Mouse (Mus musculus): ENCODE data around the gene Olfr750. TPM values are rescaled to one million over a fixed set of nuclear protein-coding genes. Genes with fewer than 3 reads are reported as not detected.
A peak's percentile ranks its signal among the peaks of the same experiment; 100 is the strongest.

Gene Olfr750
- polyA plus RNA-seq, 1 experiment from 2014 or later = not detected

DNA sequence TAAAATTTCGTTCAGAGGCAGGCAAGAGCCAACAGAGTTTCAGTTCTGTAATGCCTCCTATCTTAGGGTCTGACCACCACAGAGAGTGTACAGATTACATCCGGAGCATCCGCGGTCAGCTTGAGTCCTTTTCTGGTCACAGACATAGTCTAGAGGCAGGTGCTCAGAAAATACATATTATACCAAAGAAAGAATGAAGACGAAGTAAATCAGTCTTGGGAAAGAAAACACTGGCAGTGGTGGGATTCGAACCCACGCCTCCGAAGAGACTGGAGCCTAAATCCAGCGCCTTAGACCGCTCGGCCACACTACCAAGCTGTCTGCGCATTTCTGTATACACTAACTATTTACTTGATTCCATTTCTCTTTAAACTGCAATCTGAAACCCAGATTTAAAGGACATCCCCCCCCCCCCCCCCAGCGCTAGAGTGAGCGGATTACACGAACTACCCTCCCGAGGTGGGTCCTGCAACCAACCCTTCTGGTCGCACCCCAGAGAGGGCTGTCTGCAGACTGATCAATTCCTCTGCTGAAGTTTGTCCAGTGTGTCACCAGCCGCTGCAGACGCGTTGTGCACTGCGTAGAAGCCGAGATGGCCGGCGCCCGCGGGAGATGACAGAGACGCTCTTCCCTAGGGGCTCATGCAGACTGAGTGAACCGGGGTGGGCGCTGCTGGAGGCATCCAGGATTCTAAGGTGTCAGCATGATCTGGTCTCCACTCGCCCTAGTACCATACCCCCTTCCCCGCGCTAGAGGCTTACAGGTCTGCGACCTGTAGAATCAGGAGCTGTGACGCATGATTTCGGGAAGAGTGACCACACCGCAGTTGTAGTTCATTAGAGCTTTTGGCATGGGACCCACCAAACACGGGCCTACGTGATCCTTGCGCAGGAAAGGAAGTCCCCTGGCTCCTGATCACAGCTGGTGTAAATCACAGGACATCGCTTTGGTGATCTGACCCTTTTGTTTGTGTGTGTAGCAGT, 8.7 kb upstream of the Olfr750 start:
- Histone ChIP-seq H3K36me3 (no peaks in the 10 kb centered on the region), H3K4me1 (peaks cover 11% of the 10 kb centered on the region; the same call in 1 of the 2 replicates), H3K4me3 (peak overlapping the region; percentile 63), H3K27ac (peak overlapping the region; percentile 3; the same call in 1 of the 2 replicates), H3K27me3 (ENCODE audit: low read depth, poor library complexity, severe bottlenecking) (peaks cover 3% of the 10 kb centered on the region; the same call in 1 of the 2 replicates), H3K9me3 (replicated peaks) (no peaks in the 10 kb centered on the region)
- WGBS = 3% methylated on average over 40 of the region's 40 CpGs
- peak; percentile 70 for DNase-seq (ENCODE audit: low spot score)

DNA sequence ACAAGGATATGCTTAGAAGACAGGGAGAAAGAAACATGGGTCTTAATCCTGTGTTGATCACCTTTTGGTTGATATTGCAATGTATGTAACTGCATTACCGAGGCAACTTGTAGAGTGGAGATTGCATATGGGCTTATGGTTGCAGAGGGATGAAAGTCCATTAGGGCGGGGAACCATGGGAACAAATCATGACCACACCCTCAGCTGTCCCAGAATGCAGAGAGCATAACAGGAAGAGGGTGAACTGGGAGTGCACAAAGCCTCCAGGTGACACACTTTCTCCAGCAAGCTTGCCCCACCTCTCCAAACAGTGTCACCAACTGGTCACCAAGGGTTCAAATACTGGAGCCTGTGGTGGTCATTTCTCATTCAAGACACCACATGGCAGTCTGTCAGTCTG, 6.8 kb upstream of the Olfr750 start:
- no peak for DNase-seq (ENCODE audit: low spot score)
- H3K27me3 ChIP-seq (ENCODE audit: low read depth, poor library complexity, severe bottlenecking) = peaks cover 3% of the 10 kb centered on the region; the same call in 1 of the 2 replicates
- no peaks in the 10 kb centered on the region for H3K36me3 ChIP-seq
- H3K9me3 ChIP-seq (replicated peaks) = no peaks in the 10 kb centered on the region
- H3K4me3 ChIP-seq = no peak overlapping the region
- H3K27ac ChIP-seq = no peak overlapping the region
- 87% methylated on average over 2 of the region's 2 CpGs for WGBS
- H3K4me1 ChIP-seq = peaks cover 11% of the 10 kb centered on the region; the same call in 1 of the 2 replicates

DNA sequence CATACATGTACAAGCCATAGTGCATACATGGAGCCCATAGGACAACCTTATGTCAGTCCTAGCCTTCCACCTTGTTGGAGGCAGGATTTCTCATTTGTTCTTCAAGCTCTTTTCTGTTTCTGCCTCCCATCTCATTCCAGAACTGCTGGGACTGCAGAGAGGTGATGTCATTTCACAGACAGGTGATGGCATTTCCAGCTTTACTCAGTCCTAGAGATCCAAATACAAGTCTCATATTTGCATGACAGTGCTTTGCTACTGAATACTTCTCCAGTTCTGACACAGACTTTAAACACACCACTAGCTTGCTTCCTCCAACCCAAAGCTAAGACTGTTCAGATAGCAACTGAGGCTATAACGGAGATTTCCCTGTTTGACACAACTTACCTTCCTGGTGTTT, 4.9 kb upstream of the Olfr750 start:
- Histone ChIP-seq H3K4me3 (no peak overlapping the region), H3K36me3 (no peaks in the 10 kb centered on the region), H3K4me1 (peaks cover 11% of the 10 kb centered on the region; the same call in 1 of the 2 replicates), H3K9me3 (replicated peaks) (no peaks in the 10 kb centered on the region), H3K27ac (no peak overlapping the region), H3K27me3 (ENCODE audit: low read depth, poor library complexity, severe bottlenecking) (peaks cover 3% of the 10 kb centered on the region; the same call in 1 of the 2 replicates)
- WGBS = 82% methylated on average over 1 of the region's 1 CpGs
- DNase-seq (ENCODE audit: low spot score) = no peak

DNA sequence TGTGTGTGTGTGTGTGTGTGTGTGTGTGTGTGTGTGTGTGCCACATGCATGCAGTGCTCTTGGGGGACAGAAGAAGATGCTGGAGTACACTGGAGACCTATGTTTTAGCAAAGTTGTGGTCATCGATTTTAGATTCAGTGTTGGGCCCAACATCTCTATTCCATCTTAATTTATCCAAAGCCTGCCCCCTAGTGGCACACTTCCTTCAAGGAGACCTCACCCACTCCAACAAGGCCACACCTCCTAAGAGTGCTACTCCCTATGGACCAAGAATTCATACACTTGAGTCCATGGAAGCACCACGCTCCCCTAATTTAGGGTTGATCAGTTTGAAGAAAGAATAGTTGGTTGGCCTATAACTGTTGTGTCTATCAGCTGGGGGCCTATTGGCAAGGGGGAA, 4.6 kb downstream of the Olfr750 start:
- 79% methylated on average over 2 of the region's 2 CpGs for WGBS
- H3K36me3 ChIP-seq = no peaks in the 10 kb centered on the region
- no peaks in the 10 kb centered on the region for H3K9me3 ChIP-seq (replicated peaks)
- 0 out of 2 replicates have a peak, but pooled peaks cover 5% of the 10 kb centered on the region for H3K4me1 ChIP-seq
- no peaks in the 10 kb centered on the region for H3K27me3 ChIP-seq (ENCODE audit: low read depth, poor library complexity, severe bottlenecking)
- no peak overlapping the region for H3K4me3 ChIP-seq
- no peak for DNase-seq (ENCODE audit: low spot score)
- no peak overlapping the region for H3K27ac ChIP-seq

DNA sequence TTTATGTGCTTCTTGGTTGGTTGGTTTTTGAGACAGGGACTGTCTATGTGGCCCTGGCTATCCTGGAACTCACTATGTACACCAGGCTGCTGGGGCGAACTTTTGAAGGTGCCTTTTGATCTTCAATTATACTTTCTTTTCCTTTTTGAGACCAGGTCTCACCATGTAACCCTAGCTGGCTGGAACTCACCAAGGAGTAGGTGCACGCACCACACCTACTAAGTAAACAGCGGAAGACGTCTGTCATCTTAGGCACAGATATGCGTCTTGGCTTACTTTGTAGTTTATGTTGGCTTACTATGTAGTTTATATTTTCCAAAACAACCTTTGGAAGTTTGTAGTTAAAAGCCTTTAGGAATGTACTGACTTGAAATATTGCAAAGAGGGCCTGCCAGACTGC, 5.3 kb downstream of the Olfr750 start:
- no peaks in the 10 kb centered on the region for H3K36me3 ChIP-seq
- no peaks in the 10 kb centered on the region for H3K9me3 ChIP-seq (replicated peaks)
- DNase-seq (ENCODE audit: low spot score) = no peak
- 0 out of 2 replicates have a peak, but pooled peaks cover 5% of the 10 kb centered on the region for H3K4me1 ChIP-seq
- WGBS = 91% methylated on average over 5 of the region's 5 CpGs
- no peak overlapping the region for H3K4me3 ChIP-seq
- H3K27ac ChIP-seq = no peak overlapping the region
- H3K27me3 ChIP-seq (ENCODE audit: low read depth, poor library complexity, severe bottlenecking) = no peaks in the 10 kb centered on the region

DNA sequence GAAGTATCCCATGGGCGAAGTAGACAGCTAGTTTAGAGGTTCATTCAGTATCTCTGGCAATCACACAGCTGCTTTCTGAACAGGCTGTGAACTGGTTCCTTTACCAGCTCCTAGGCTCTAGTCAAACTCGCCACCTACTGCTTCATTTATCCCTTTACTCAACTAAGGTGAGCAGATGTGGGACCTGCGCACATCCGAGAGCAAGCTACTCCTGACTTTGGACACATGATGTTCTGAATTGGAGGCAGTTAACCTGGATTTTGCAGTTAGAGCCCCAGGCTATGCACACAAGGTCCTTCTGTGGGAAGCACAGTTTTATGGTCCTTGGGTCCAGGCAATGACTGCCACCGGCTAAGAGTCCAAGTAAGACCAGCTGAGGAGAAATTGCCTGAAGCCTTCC, 13.5 kb downstream of the Olfr750 start:
- Histone ChIP-seq H3K4me1 (peaks cover 4% of the 10 kb centered on the region; the same call in 1 of the 2 replicates), H3K27ac (no peak overlapping the region), H3K27me3 (ENCODE audit: low read depth, poor library complexity, severe bottlenecking) (no peaks in the 10 kb centered on the region), H3K9me3 (replicated peaks) (no peaks in the 10 kb centered on the region), H3K36me3 (no peaks in the 10 kb centered on the region), H3K4me3 (no peak overlapping the region)
- 87% methylated on average over 5 of the region's 5 CpGs for WGBS
- no peak for DNase-seq (ENCODE audit: low spot score)

DNA sequence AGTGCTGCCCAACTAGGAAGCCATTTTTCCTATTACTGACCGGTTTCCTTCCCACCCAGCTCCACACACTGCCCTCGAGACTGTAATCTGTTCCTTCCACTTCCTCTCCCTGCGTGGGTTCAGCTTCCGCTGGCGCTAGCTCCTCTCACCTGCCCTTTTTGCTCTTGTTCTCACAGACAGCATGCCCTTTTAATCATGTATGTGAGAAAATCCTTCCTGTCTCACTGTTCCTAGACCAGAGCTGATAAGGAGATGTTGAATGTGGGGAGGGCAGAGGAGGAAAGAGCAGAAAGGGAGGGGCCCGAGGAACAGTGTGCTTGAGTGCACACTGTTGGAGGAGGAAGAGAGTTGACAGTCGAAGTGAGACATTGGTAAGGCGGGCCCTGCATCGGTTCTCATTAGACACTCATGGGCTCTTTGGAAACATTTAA, 16.8 kb downstream of the Olfr750 start, which contains the start of gene Rnase12:
Rnase12 (minus strand) TSS at position 261 of the 431 bp plus-strand sequence.
- no peaks in the 10 kb centered on the region for H3K9me3 ChIP-seq (replicated peaks)
- H3K36me3 ChIP-seq = no peaks in the 10 kb centered on the region
- H3K27me3 ChIP-seq (ENCODE audit: low read depth, poor library complexity, severe bottlenecking) = no peaks in the 10 kb centered on the region
- H3K4me1 ChIP-seq = peaks cover 4% of the 10 kb centered on the region; the same call in 1 of the 2 replicates
- H3K27ac ChIP-seq = no peak within 1 kb of the TSS
- no peak for DNase-seq (ENCODE audit: low spot score)
- WGBS = 77% methylated on average over 9 of the region's 9 CpGs
- no peak within 1 kb of the TSS for H3K4me3 ChIP-seq

GRCm38 (mm10) chr14:51054243-51055237, 19.7 kb downstream of the Olfr750 start:
- DNase-seq (ENCODE audit: low spot score) = no peak
- Histone ChIP-seq H3K4me3 (no peak overlapping the region), H3K4me1 (peaks cover 4% of the 10 kb centered on the region; the same call in 1 of the 2 replicates), H3K9me3 (replicated peaks) (no peaks in the 10 kb centered on the region), H3K27me3 (ENCODE audit: low read depth, poor library complexity, severe bottlenecking) (no peaks in the 10 kb centered on the region), H3K27ac (no peak overlapping the region), H3K36me3 (no peaks in the 10 kb centered on the region)
- 72% methylated on average over 13 of the region's 13 CpGs for WGBS

DNA sequence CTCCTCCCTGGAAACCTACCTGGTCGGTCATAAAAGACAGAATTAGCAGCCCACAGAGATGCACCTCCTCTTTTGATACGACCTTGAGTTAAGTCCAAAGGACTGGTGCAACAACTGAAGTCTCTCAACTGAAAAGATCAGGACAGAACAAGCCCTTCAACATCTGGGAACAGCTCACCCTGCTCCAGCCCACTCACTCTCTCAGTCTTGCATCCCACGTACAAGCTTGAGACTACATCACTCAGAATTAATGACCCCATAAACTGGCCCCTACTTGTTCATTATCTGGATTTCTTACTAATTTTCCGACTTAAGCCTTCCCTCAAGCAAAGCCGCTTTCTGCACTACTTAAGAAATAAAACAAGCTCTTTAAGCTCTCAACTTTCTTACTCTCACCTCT, 21.1 kb downstream of the Olfr750 start:
- Histone ChIP-seq H3K27me3 (ENCODE audit: low read depth, poor library complexity, severe bottlenecking) (no peaks in the 10 kb centered on the region), H3K27ac (no peak overlapping the region), H3K9me3 (replicated peaks) (no peaks in the 10 kb centered on the region), H3K4me1 (peaks cover 4% of the 10 kb centered on the region; the same call in 1 of the 2 replicates), H3K36me3 (no peaks in the 10 kb centered on the region), H3K4me3 (no peak overlapping the region)
- no peak for DNase-seq (ENCODE audit: low spot score)
- WGBS = 68% methylated on average over 5 of the region's 5 CpGs

- DNase-seq (ENCODE audit: low spot score) = no peak
- no peaks in the 10 kb centered on the region for H3K9me3 ChIP-seq (replicated peaks)
- no peak overlapping the region for H3K27ac ChIP-seq
- H3K4me3 ChIP-seq = no peak overlapping the region
- no peaks in the 10 kb centered on the region for H3K4me1 ChIP-seq
- H3K27me3 ChIP-seq (ENCODE audit: low read depth, poor library complexity, severe bottlenecking) = no peaks in the 10 kb centered on the region
- no peaks in the 10 kb centered on the region for H3K36me3 ChIP-seq
- 70% methylated on average over 5 of the region's 5 CpGs for WGBS
Observed at GRCm38 (mm10) chr14:51051941-51052340, 22.3 kb downstream of the Olfr750 start.

DNA sequence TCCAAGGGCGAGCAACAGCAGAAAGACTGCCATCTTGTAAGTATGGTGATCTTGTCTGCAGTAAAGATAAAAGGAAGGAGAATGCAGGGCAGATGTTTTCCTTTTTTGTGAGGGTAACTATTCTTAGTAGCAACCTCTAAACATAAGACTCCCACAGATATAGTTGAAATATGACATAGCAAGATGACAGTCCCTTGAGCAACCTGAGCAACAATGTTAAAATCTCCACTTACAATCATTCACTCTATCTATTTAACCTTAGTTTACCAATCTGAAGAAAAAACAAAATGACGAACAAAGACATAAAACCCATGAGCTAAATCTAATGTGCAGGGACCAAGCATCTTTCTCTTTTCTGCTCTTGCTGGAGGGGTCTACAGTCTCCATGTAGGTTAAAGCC, 24.2 kb downstream of the Olfr750 start, which contains the start of gene Rnase11:
Rnase11 (minus strand) TSS at position 101 of the 400 bp plus-strand sequence.
- no peaks in the 10 kb centered on the region for H3K27me3 ChIP-seq (ENCODE audit: low read depth, poor library complexity, severe bottlenecking)
- no peaks in the 10 kb centered on the region for H3K9me3 ChIP-seq (replicated peaks)
- H3K4me3 ChIP-seq = no peak within 1 kb of the TSS
- H3K4me1 ChIP-seq = no peaks in the 10 kb centered on the region
- 77% methylated on average over 2 of the region's 2 CpGs for WGBS
- no peak within 1 kb of the TSS for H3K27ac ChIP-seq
- no peak for DNase-seq (ENCODE audit: low spot score)
- H3K36me3 ChIP-seq = no peaks in the 10 kb centered on the region

- Histone ChIP-seq H3K27me3 (ENCODE audit: low read depth, poor library complexity, severe bottlenecking) (no peaks in the 10 kb centered on the region), H3K4me3 (no peak overlapping the region), H3K9me3 (replicated peaks) (no peaks in the 10 kb centered on the region), H3K36me3 (no peaks in the 10 kb centered on the region), H3K4me1 (no peaks in the 10 kb centered on the region), H3K27ac (no peak overlapping the region)
- 66% methylated on average over 5 of the region's 5 CpGs for WGBS
- no peak for DNase-seq (ENCODE audit: low spot score)
Observed at GRCm38 (mm10) chr14:51047846-51048245, 26.4 kb downstream of the Olfr750 start.

Measured in limb, embryonic 10.5 days (tissue).